Mouse (Mus musculus) embryonic stem cell, embryonic (primary cell): ENCODE measurements around the gene Slc22a20.

ENCODE experiments used
- CTCF ChIA-PET, 4 experiments: fragments of 300-600 bp in 2 of 4; fragments of 350-600 bp in 2 of 4; sonication (Branson Sonifier 250); formaldehyde crosslinking; loops; one replicate each; lab custom pipeline; 2022; ENCODE audit warnings: inconsistent platforms in 2 of 4; lab: Charles Lee
- POLR2A ChIA-PET, 4 experiments: fragments of 300-600 bp in 2 of 4; fragments of 350-600 bp in 2 of 4; sonication (Branson Sonifier 250); formaldehyde crosslinking; loops; one replicate each; lab custom pipeline; 2022; ENCODE audit warnings: antibody characterized with exemption in 4 of 4, inconsistent platforms in 1 of 4; lab: Charles Lee

Gene Slc22a20

DNA sequence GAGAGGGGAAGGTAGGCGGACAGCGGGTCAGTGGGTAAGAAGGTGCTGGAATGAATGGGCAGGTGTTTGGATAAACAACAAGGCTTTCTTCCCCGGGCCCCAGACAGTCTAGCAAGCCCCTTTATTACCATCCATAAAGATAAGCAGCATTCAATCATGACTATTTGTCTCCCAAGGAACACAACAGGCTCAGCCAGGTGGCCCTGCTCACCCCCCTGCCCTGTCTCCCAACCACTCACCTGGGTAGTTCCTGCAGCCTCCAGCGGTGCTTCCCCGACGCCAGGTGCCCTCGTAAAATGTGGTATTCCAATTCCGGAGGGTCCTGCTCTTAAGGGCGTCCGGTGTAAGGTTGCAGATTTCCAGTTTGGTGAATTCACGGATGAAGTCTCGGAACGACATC, 21.1 kb upstream of the Slc22a20 start:
- ChIA-PET CTCF (interaction anchor here in 3 of 4 experiments (0.5 to 1.2 kb wide), 8 partner anchors 9 to 445 kb away, joined by 3 to 8 read pairs (median 4); partner anchors contain the start of gene Capn1 (in 1 of the 3)), POLR2A (interaction anchor here in 3 of 4 experiments (0.6 to 2.4 kb wide), 12 partner anchors 8 to 841 kb away, joined by 3 to 9 read pairs (median 4); partner anchors contain the start of gene Capn1 (in 3 of the 3))

DNA sequence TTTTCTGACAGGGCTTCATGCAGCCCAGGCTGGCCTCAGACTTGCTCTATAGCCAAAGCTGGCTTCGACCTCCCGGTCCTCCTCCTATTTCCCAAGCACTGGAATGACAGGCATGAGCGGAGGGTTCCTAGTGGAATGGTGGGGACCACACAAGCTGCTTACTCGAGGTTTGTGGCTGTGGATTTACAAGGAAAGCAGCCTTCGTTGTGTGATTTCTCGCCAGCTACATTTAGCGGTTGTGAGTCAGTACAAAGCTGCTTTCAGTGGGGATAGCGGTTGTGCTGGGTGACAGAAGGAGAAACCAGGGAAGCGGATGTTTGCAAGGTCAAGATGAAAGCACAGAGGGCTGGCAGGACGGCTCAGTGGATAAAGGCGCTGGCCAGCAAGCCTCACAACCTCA, 19.6 kb upstream of the Slc22a20 start:
- ChIA-PET POLR2A (interaction anchor here in 2 of 4 experiments (1.1 to 2.4 kb wide), 3 partner anchors 10 to 11 kb away, joined by 3 to 9 read pairs (median 4); partner anchors contain the start of gene Capn1 (in 2 of the 2)), CTCF (interaction anchor here in 3 of 4 experiments (0.7 to 1.2 kb wide), 3 partner anchors 40 to 136 kb away, joined by 3 to 4 read pairs (median 3); partner anchors contain the start of gene Arl2 (in 1 of the 3))

DNA sequence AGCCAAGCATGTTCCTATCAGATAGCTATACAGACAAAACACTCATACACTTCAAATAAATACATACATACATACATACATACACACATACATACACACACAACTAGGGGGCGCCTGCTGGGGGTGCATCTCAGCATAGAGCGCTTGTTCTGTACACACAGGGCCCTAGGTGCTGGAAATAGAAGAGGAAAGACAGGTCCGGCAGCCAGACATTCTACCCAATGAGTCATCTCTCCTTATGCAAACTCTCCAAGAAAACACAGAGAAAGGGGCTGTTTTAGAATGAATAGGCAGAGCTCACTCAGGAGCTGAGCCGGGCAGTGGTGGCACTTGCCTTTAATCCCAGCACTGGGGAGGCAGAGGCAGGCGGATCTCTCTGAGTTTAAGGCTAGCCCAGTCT, 14.0 kb upstream of the Slc22a20 start:
- ChIA-PET CTCF (interaction anchor here in 3 of 4 experiments (0.5 to 1.3 kb wide), 3 partner anchors 8 to 948 kb away, joined by 4 to 5 read pairs (median 5); partner anchors contain the start of gene Capn1 (in 1 of the 3)), POLR2A (interaction anchor here (0.5 to 3.7 kb wide), 10 partner anchors 8 to 74 kb away, joined by 3 to 12 read pairs (median 4); partner anchors contain the start of gene Capn1 (in 2 of the 4))

DNA sequence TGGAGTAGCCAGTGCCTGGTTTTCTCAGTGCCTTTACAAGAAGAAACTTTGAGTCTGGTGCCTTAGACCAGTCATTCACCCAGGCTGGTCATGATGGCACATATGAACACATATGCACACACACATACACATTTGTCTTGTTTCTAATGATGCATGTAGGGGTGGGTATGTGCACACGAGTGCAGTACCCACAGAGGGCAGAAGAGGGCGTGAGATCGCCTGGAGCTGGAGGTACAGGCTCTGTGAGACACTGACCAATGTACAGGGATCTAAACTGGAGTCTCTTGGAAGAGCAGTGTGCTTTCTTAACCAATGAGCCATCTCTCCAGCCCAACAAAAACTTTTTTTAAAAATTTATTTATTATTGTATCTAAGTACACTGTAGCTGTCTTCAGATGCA, 12.2 kb upstream of the Slc22a20 start:
- CTCF ChIA-PET = interaction anchor here (0.5 to 1.8 kb wide), 14 partner anchors 9 to 1484 kb away, joined by 3 to 9 read pairs (median 4); partner anchors contain the start of gene Capn1 (in 2 of the 4)
- POLR2A ChIA-PET = interaction anchor here in 2 of 4 experiments (0.6 to 3.7 kb wide), 14 partner anchors 9 to 683 kb away, joined by 3 to 12 read pairs (median 4); partner anchors contain the start of genes Capn1 (in 2 of the 2) and Cdc42ep2 (in 1 of the 2)

DNA sequence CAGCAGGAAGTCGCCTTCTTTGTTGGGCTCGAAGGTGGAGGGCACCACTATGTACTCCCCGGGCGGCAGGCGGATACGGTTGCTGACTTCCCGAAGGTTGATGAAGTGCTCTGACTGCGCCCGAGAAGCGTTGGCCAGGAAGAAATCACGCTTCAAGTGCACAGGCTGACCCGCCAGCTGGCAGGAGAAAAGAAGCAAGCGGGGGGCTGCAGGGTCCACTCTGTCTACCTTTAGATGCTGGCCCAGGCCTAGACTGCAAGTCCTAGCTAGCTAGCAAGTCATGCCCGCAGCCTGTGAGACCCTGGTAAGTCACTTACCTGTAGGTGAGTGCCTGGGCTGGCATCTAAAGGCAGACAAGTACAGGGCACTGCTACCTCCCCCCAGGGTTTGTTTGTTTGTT, 8.8 kb upstream of the Slc22a20 start:
- ChIA-PET POLR2A (interaction anchor here in 3 of 4 experiments (0.5 to 2.4 kb wide), 8 partner anchors 11 to 324 kb away, joined by 3 to 7 read pairs (median 3); partner anchors contain the start of gene Pola2 (in 1 of the 3)), CTCF (interaction anchor here in 1 of 4 experiments (1.2 kb wide), 1 partner anchor 31 kb away, joined by 3 read pairs; the partner anchor contains the start of gene Pola2)

DNA sequence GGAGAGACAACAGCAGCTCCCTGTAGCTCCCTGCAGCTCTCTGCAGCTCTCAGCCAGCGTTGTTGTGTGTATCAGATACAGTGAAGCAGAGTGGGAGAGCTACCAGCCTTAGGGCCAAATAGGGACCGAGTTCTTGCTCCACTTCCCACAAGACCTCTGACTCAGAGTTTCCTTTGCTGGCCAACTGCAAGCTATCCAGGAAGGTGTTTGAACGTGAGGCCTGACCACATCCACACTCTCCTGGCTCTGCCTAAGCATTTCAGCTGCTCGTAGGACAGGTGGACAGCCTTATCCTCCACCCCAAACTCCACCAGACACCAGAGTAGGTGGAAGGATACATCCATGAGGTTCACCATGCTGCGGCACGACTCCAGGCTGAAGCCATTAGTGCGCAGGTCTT, 6.1 kb upstream of the Slc22a20 start:
- CTCF ChIA-PET = interaction anchor here in 2 of 4 experiments (1.1 to 1.6 kb wide), 5 partner anchors 8 to 136 kb away, joined by 3 to 5 read pairs (median 4); partner anchors contain the start of genes Capn1 (in 1 of the 2) and Snx15 (in 1 of the 2)
- POLR2A ChIA-PET = interaction anchor here in 3 of 4 experiments (0.5 to 5.6 kb wide), 11 partner anchors 12 to 450 kb away, joined by 3 to 18 read pairs (median 3); partner anchors contain the start of genes Capn1 (in 1 of the 3) and Pola2 (in 1 of the 3)

DNA sequence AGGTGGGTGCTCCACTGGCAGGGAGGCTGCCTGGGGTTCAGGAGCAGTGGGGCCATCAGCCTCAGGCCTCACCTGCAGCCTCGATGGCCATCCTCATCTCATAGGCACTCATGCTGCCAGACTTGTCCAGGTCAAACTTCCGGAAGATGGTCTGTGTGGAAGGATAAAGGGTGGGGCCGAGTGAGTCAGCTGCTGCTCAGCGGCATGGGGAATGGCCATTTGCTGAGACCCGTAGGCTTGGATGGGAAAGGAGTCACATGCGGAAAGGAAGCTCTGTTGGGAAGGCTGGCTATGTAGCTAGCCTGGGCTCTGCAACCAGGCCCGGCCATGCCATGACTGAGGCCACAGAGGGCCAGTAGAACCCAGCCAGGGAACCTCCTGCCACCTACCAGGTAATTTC, 5.5 kb upstream of the Slc22a20 start:
- ChIA-PET CTCF (interaction anchor here in 2 of 4 experiments (1.1 to 1.8 kb wide), 5 partner anchors 9 to 136 kb away, joined by 3 to 5 read pairs (median 4); partner anchors contain the start of genes Capn1 (in 1 of the 2) and Snx15 (in 1 of the 2)), POLR2A (interaction anchor here in 3 of 4 experiments (0.5 to 5.6 kb wide), 14 partner anchors 12 to 449 kb away, joined by 3 to 18 read pairs (median 4); partner anchors contain the start of genes Capn1 (in 1 of the 3), Pola2 (in 1 of the 3) and Tm7sf2 (in 1 of the 3))

DNA sequence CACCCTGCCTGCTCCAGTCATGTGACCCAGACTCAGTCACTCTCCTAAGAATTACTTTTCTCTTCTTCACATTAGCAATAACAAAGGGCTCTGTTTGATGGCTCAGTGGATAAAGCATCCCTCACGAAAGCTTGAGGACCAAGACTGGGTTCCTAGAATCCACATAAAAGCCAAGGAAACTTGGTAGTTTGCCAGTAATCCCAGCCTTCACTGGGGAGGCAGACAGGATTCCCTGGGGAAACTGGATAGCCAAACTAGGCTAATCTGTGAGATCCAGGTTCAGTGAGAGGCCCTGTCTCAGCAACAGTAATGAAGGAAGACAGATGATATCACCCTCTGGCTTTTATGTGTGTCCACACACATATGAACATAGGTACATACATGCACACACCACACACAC, 5.0 kb upstream of the Slc22a20 start:
- ChIA-PET POLR2A (interaction anchor here in 3 of 4 experiments (0.5 to 5.6 kb wide), 15 partner anchors 11 to 1758 kb away, joined by 3 to 18 read pairs (median 4); partner anchors contain the start of genes Capn1 (in 1 of the 3), Sac3d1 (in 1 of the 3) and Tm7sf2 (in 1 of the 3)), CTCF (interaction anchor here in 3 of 4 experiments (0.5 to 1.8 kb wide), 3 partner anchors 24 to 27 kb away, joined by 3 to 5 read pairs (median 5); partner anchors contain the start of gene Capn1 (in 2 of the 3))

DNA sequence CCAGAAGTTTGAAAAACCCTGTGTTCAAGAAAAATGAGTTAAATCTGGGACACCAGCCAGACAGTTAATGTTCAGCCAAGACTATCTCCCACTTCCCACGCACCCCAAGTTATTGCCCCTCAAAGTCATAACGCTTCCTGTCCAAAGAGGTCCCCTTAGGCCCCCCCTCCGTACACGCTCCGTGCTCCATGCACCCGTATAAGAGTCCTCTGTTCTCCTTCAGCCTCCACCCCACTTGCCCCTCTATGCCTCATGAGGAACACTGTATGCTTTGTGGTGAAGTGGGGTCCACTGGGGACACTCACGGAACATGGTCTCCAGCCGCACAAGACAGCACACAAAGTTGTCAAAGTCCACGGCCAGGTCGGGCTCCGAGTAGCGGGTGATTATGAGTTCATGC, 4.1 kb upstream of the Slc22a20 start:
- CTCF ChIA-PET = interaction anchor here in 2 of 4 experiments (0.6 to 1.9 kb wide), 6 partner anchors 25 to 421 kb away, joined by 4 to 5 read pairs (median 4); partner anchors contain the start of gene Capn1 (in 1 of the 2)
- POLR2A ChIA-PET = interaction anchor here in 3 of 4 experiments (0.5 to 5.6 kb wide), 16 partner anchors 19 to 1757 kb away, joined by 3 to 18 read pairs (median 4); partner anchors contain the start of genes Capn1 (in 1 of the 3), Frmd8 (in 1 of the 3), Sac3d1 (in 1 of the 3) and Tm7sf2 (in 1 of the 3)

DNA sequence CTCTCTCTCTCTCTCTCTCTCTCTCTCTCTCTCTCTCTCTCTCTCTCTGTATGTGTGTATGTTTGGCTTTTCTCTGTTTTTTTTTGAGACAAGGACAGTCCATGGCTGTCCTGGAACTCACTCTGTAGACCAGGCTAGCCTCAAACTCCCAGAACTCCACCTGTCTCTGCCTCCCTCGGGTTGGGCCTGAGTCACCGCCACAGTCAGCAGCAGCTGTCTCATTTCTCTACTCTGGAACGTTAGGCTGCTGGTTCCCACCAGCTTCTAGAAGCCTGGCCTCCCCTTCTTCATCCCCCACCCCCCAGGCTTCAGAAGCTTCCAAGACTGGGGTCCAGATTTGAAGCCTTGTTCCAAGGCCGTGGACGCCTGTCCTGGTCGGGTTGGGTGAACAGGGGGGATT, 3.6 kb upstream of the Slc22a20 start:
- POLR2A ChIA-PET = interaction anchor here in 3 of 4 experiments (0.6 to 5.6 kb wide), 35 partner anchors 8 to 188 kb away, joined by 3 to 20 read pairs (median 4); partner anchors contain the start of genes Capn1 (in 3 of the 3), Cdca5 (in 2 of the 3), Zfpl1 (in 2 of the 3) and Cdc42ep2 (in 1 of the 3)
- CTCF ChIA-PET = interaction anchor here in 2 of 4 experiments (0.7 to 1.9 kb wide), 11 partner anchors 15 to 421 kb away, joined by 3 to 8 read pairs (median 4); partner anchors contain the start of genes Capn1 (in 1 of the 2) and Pola2 (in 1 of the 2)

DNA sequence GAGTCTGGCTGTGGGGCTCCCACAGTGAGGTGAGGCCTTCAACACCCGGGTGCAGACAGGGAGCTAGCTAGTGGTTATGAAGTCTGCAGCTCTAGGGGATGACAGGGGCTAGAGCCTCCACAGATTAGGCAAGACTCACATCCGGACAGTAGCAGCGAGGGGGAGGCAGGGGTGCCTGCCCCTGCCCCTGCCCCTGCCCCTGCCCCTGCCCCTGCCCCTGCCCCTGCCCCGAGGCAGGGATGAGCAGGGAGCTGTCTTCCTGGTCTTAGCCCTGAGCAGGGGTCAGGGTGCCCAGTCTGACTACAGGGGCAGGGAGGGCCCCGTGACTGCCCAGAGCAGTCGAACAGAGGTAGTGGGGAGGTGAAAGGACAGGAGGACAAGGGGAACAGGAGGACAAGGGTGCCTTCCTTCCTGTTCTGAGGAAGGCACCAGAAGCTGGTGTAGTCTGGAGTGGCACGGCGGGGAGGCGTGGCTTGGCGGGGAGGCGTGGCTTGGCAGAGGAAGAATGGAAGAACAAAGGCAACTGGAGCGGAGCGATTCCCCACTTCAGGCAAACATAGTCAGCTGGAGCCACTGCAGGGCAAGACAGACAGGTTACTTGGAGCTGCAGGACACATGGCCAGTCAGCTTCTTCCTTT, 3.0 kb upstream of the Slc22a20 start:
- CTCF ChIA-PET = interaction anchor here in 2 of 4 experiments (0.7 to 1.9 kb wide), 13 partner anchors 9 to 421 kb away, joined by 3 to 8 read pairs (median 4); partner anchors contain the start of genes Ap5b1 (in 1 of the 2), Pola2 (in 1 of the 2) and Sac3d1 (in 1 of the 2)
- POLR2A ChIA-PET = interaction anchor here in 3 of 4 experiments (0.6 to 5.6 kb wide), 42 partner anchors 9 to 263 kb away, joined by 3 to 20 read pairs (median 4); partner anchors contain the start of genes Capn1 (in 3 of the 3), Cdca5 (in 2 of the 3), Zfpl1 (in 2 of the 3) and Cdc42ep2 (in 1 of the 3)

DNA sequence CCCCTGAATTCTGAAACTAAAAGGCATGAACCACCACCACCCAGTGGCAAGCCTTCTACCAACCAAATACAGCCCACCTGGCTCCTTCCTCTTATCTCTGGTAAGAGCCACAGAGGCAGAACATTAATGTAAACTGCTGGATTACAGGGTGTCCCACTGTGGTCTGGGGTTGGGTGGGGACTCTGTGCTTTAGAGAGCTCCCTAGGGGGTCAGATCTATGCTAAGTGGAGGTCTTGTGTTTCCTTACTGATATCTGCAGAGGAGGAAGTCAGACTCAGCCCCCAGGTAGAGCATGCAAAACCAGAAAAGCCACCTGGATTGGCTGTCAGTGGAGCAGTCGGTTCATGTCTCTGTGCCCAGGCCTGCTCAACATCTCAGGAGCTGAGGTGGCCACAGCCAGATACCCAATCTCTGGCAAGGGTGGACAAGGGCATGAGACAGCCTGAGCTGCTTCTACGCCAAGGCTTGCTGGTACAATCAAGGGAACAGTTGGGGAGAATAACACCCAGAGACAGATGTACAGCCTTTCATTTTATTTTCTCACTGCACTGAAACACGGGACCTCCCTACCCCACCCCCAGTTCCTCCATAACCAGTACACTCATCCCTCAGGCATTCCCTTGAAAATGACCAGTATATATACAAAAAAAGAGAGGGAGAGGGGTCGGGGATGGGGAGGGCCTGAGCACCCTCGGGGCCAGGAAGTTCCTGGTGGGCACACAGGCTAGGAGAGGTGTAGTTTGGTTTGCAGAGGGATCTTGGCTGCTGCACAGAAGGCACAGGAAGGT, 2.3 kb upstream of the Slc22a20 start:
- CTCF ChIA-PET = interaction anchor here in 2 of 4 experiments (0.8 to 1.9 kb wide), 8 partner anchors 10 to 131 kb away, joined by 3 to 8 read pairs (median 4); partner anchors contain the start of genes Pola2 (in 1 of the 2) and Sac3d1 (in 1 of the 2)
- POLR2A ChIA-PET = interaction anchor here in 3 of 4 experiments (0.6 to 5.6 kb wide), 31 partner anchors 10 to 262 kb away, joined by 3 to 20 read pairs (median 4); partner anchors contain the start of genes Capn1 (in 3 of the 3), Cdca5 (in 2 of the 3), Zfpl1 (in 2 of the 3) and Ehbp1l1 (in 1 of the 3)

DNA sequence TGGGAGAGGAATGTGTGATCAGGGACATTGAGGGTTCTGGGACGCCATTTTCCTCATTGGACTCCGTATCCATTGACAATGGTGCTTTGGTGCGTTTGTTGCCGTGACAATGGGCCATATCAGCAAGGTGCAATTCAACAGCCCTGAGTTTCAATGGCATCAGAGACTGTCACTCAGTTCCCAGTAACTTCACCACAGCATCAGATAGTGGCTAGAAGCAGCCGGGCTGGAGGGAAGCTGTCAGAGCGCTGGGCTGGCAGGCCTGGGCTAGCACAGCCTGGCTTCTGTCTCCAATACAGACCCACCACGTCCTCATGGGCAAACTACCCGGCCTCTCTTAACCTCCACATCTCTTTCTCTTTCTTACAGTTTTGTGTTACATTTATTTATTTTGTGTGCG, 5.5 kb downstream of the Slc22a20 start:
- ChIA-PET CTCF (interaction anchor here in 1 of 4 experiments (1.3 kb wide), 1 partner anchor 35 kb away, joined by 3 read pairs; the partner anchor contains the start of gene Capn1), POLR2A (interaction anchor here in 2 of 4 experiments (0.6 to 1.2 kb wide), 3 partner anchors 17 to 38 kb away, joined by 3 to 5 read pairs (median 3); partner anchors contain the start of gene Pola2 (in 1 of the 2))

DNA sequence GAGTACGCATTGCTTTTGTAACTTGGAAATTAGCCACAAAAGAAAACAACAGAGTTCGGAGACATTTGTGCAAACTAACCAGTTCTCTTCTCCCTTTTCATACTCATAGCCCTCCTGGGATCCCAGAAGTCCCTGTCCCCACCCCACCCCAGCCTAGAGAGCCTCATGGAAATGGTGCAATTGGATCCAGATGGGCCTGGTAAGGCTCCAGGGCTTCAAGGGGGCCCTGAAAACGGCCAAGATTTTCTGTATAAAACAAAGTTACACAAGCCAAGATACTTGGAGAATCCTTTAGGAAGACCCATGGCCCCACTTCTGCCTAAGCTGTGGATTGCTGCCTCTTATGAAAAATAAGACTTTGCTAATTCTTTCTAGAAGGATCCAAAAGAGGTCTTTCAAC, 8.2 kb downstream of the Slc22a20 start:
- POLR2A ChIA-PET = interaction anchor here in 1 of 4 experiments (1.1 to 2.6 kb wide), 4 partner anchors 10 to 215 kb away, joined by 3 to 11 read pairs (median 3); partner anchors contain the start of gene Capn1
- CTCF ChIA-PET = no interaction called here

DNA sequence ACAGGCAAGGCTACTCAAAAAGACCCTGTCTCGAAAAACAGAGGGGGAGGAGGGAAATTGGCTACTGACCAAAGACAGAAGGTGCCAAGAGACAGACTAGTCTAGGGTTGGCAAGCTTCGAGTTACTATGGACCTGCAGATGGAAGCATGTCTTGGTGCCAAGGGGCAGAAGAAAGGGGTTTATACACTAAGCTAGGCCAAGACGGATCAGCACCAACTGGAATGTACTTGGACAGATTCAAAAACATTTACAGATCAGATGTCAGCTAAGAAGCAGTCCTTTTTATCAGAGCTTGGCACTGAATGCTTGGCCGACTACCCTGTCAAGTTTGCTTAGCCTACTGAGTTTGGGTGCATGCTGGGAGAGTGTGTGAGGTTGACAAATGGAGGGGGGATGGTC, 10.3 kb downstream of the Slc22a20 start:
- CTCF ChIA-PET = interaction anchor here in 1 of 4 experiments (1.0 kb wide), 1 partner anchor 12 kb away, joined by 5 read pairs; the partner anchor contains the start of gene Pola2
- POLR2A ChIA-PET = interaction anchor here in 3 of 4 experiments (0.5 to 2.6 kb wide), 7 partner anchors 8 to 1059 kb away, joined by 3 to 13 read pairs (median 4); partner anchors contain the start of genes Arl2 (in 1 of the 3) and Pola2 (in 1 of the 3)
